Mouse (Mus musculus): Measurements from ENCODE around the gene Spag9. TPM values are rescaled to one million over a fixed set of nuclear protein-coding genes. Genes with fewer than 3 reads are reported as not detected.
A peak's percentile ranks its signal among the peaks of the same experiment; 100 is the strongest.

Spag9 gene
- polyA plus RNA-seq, 1 experiment, result 126 TPM

- Histone ChIP-seq H3K4me3 (ENCODE audit: insufficient read depth, low read length) (no peak overlapping the region), H3K27ac (ENCODE audit: insufficient read depth, low read length) (no peak overlapping the region), H3K4me1 (ENCODE audit: control insufficient read depth, insufficient read depth, low read length) (no peaks in the 10 kb centered on the region)
- TF ChIP-seq POLR2A (IDR thresholded peaks at IDR 0.05; ENCODE audit: extremely low read depth, insufficient read depth, low read length) (no peak), CTCF (IDR thresholded peaks at IDR 0.05; ENCODE audit: extremely low read depth, insufficient read depth, low read length) (no peak)
Measured at GRCm38 (mm10) chr11:93979502-93980049, 16.3 kb upstream of the Spag9 start.

GRCm38 (mm10) chr11:93984619-93985018, 11.3 kb upstream of the Spag9 start:
- Histone ChIP-seq H3K4me1 (ENCODE audit: control insufficient read depth, insufficient read depth, low read length) (no peaks in the 10 kb centered on the region; the same call in 1 of the 2 replicates), H3K4me3 (ENCODE audit: insufficient read depth, low read length) (no peak overlapping the region), H3K27ac (ENCODE audit: insufficient read depth, low read length) (no peak overlapping the region)
- TF ChIP-seq CTCF (IDR thresholded peaks at IDR 0.05; ENCODE audit: extremely low read depth, insufficient read depth, low read length) (no peak), POLR2A (IDR thresholded peaks at IDR 0.05; ENCODE audit: extremely low read depth, insufficient read depth, low read length) (no peak)

GRCm38 (mm10) chr11:93985265-93985664, 10.6 kb upstream of the Spag9 start:
- Histone ChIP-seq H3K27ac (ENCODE audit: insufficient read depth, low read length) (no peak overlapping the region), H3K4me3 (ENCODE audit: insufficient read depth, low read length) (no peak overlapping the region), H3K4me1 (ENCODE audit: control insufficient read depth, insufficient read depth, low read length) (no peaks in the 10 kb centered on the region; the same call in 1 of the 2 replicates)
- no peak for TF ChIP-seq POLR2A (IDR thresholded peaks at IDR 0.05; ENCODE audit: extremely low read depth, insufficient read depth, low read length)
- TF ChIP-seq CTCF (IDR thresholded peaks at IDR 0.05; ENCODE audit: extremely low read depth, insufficient read depth, low read length), result no peak

- no peaks in the 10 kb centered on the region; the same call in 1 of the 2 replicates for H3K4me1 ChIP-seq (ENCODE audit: control insufficient read depth, insufficient read depth, low read length)
- no peak overlapping the region for H3K4me3 ChIP-seq (ENCODE audit: insufficient read depth, low read length)
- TF ChIP-seq POLR2A (IDR thresholded peaks at IDR 0.05; ENCODE audit: extremely low read depth, insufficient read depth, low read length) (no peak), CTCF (IDR thresholded peaks at IDR 0.05; ENCODE audit: extremely low read depth, insufficient read depth, low read length) (no peak)
- H3K27ac ChIP-seq (ENCODE audit: insufficient read depth, low read length), result no peak overlapping the region
Measured at GRCm38 (mm10) chr11:93986298-93986697, 9.6 kb upstream of the Spag9 start.

GRCm38 (mm10) chr11:93987026-93987425, 8.9 kb upstream of the Spag9 start:
- Histone ChIP-seq H3K4me1 (ENCODE audit: control insufficient read depth, insufficient read depth, low read length) (no peaks in the 10 kb centered on the region; the same call in 1 of the 2 replicates), H3K4me3 (ENCODE audit: insufficient read depth, low read length) (no peak overlapping the region), H3K27ac (ENCODE audit: insufficient read depth, low read length) (0 out of 2 replicates have a peak overlapping the region, but pooled peaks have one; percentile 22)
- TF ChIP-seq POLR2A (IDR thresholded peaks at IDR 0.05; ENCODE audit: extremely low read depth, insufficient read depth, low read length) (no peak), CTCF (IDR thresholded peaks at IDR 0.05; ENCODE audit: extremely low read depth, insufficient read depth, low read length) (no peak)

- Histone ChIP-seq H3K27ac (ENCODE audit: insufficient read depth, low read length) (peak overlapping the region; percentile 22; the same call in 1 of the 2 replicates), H3K4me3 (ENCODE audit: insufficient read depth, low read length) (no peak overlapping the region), H3K4me1 (ENCODE audit: control insufficient read depth, insufficient read depth, low read length) (no peaks in the 10 kb centered on the region; the same call in 1 of the 2 replicates)
- TF ChIP-seq CTCF (IDR thresholded peaks at IDR 0.05; ENCODE audit: extremely low read depth, insufficient read depth, low read length) (no peak), POLR2A (IDR thresholded peaks at IDR 0.05; ENCODE audit: extremely low read depth, insufficient read depth, low read length) (no peak)
Measured at GRCm38 (mm10) chr11:93987625-93988327, 8.1 kb upstream of the Spag9 start.

- no peak for TF ChIP-seq POLR2A (IDR thresholded peaks at IDR 0.05; ENCODE audit: extremely low read depth, insufficient read depth, low read length)
- TF ChIP-seq CTCF (IDR thresholded peaks at IDR 0.05; ENCODE audit: extremely low read depth, insufficient read depth, low read length), result no peak
- H3K27ac ChIP-seq (ENCODE audit: insufficient read depth, low read length), result 0 out of 2 replicates have a peak overlapping the region, but pooled peaks have one; percentile 10
- H3K4me1 ChIP-seq (ENCODE audit: control insufficient read depth, insufficient read depth, low read length), result no peaks in the 10 kb centered on the region; the same call in 1 of the 2 replicates
- H3K4me3 ChIP-seq (ENCODE audit: insufficient read depth, low read length), result no peak overlapping the region
Measured at GRCm38 (mm10) chr11:93988328-93989062, 7.4 kb upstream of the Spag9 start.

- TF ChIP-seq CTCF (IDR thresholded peaks at IDR 0.05; ENCODE audit: extremely low read depth, insufficient read depth, low read length) (no peak), POLR2A (IDR thresholded peaks at IDR 0.05; ENCODE audit: extremely low read depth, insufficient read depth, low read length) (no peak)
- Histone ChIP-seq H3K27ac (ENCODE audit: insufficient read depth, low read length) (peak overlapping the region; percentile 13; the same call in 1 of the 2 replicates), H3K4me3 (ENCODE audit: insufficient read depth, low read length) (peak overlapping the region; percentile 69; the same call in 1 of the 2 replicates), H3K4me1 (ENCODE audit: control insufficient read depth, insufficient read depth, low read length) (peaks cover 4% of the 10 kb centered on the region; the same call in 1 of the 2 replicates)
Measured at GRCm38 (mm10) chr11:93994531-93994930, 1.4 kb upstream of the Spag9 start.

GRCm38 (mm10) chr11:93995111-93995719, 676 bp upstream of the Spag9 start:
- H3K4me1 ChIP-seq (ENCODE audit: control insufficient read depth, insufficient read depth, low read length), result peaks cover 4% of the 10 kb centered on the region; the same call in 1 of the 2 replicates
- H3K4me3 ChIP-seq (ENCODE audit: insufficient read depth, low read length), result peak overlapping the region; percentile 69
- TF ChIP-seq CTCF (IDR thresholded peaks at IDR 0.05; ENCODE audit: extremely low read depth, insufficient read depth, low read length) (no peak), POLR2A (IDR thresholded peaks at IDR 0.05; ENCODE audit: extremely low read depth, insufficient read depth, low read length) (peak; percentile 87)
- H3K27ac ChIP-seq (ENCODE audit: insufficient read depth, low read length), result peak overlapping the region; percentile 90
